Mouse (Mus musculus) testis, postnatal 10 days (tissue): ENCODE measurements around the gene Olfr851.

Experiments used
- DNase-seq: peaks from one replicate; pipeline ENCODE4 v3.0.0; 2021; ENCODE audit warnings: low spot score

Gene Olfr851

GRCm38 (mm10) chr9:19492995-19493394, at the start of gene Olfr851:
TSS of gene Olfr851 (plus strand) at chr9:19493295.
- DNase-seq, result no peak

DNA sequence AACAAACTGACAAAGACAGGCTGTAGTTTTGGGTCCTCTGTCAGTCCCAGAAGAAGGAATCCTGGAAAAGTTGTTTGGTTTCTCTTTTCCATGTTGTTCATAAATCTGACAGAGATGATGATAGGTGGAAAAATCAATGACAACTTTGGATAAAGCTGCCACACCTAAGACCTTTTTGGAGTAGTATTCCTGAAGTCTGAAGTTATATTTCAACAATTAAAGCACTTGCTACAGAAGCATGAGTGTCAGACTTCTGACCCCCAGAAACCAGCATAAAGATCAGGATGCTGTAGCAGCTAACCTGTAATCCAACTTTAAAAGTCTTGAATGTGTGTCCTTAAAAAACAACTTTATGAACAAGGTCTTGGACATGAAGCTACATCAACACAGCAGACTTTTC, 14.9 kb upstream of the Olfr851 start, which contains the start of gene Olfr850:
Olfr850 (minus strand) TSS at position 101 of the 400 bp plus-strand sequence.
- no peak for DNase-seq

DNA sequence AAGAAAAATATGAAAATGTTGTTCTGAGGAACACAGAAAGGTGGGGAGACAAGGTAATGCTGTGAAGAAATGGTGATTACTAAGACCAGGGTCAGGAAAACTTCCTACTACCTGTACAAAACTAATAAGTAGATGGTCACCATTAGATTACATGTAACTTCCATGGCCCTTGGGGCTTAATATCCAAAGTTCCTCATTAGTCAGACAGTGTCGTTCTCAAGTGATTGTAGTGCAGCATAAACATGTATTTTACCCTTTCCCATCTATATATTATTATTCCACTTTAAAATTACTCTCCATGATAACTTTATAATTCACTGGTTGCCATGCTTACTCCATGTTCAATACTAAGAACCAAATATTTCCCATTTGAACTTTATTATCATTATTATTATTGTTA, 47.9 kb downstream of the Olfr851 start, which contains the start of gene Olfr853:
Olfr853 (minus strand) TSS at position 101 of the 400 bp plus-strand sequence.
- DNase-seq, result no peak
